Mouse (Mus musculus): Measurements from ENCODE around the gene Ndufa13.

GRCm38 (mm10) chr8:69897857-69898256, 4.5 kb downstream of the Ndufa13 start:
- no peak for TF ChIP-seq EP300 (IDR thresholded peaks at IDR 0.05; ENCODE audit: low read depth)
- TF ChIP-seq CTCF (IDR thresholded peaks at IDR 0.05; ENCODE audit: low read depth) = no peak
